Mouse (Mus musculus) CD8-positive naive resting alpha-beta T cell, adult 2 months (primary cell): ENCODE measurements around the gene Zfp72.
A peak's percentile ranks its signal among the peaks of the same experiment; 100 is the strongest.

Experiments
- DNase-seq, 2 experiments: peaks; one replicate each; pipeline ENCODE4 v3.0.0; 2022; ENCODE audit warnings: low read depth in 2 of 2, low spot score in 2 of 2

Gene Zfp72

GRCm38 (mm10) chr13:74390371-74390990 is at the start of gene Zfp72:
Zfp72 (minus strand) TSS chr13:74390836.
- DNase-seq = peak; percentile 43 to 61

- DNase-seq = no peak
Measured at GRCm38 (mm10) chr13:74439895-74440294, 49.3 kb upstream of the Zfp72 start.

DNA sequence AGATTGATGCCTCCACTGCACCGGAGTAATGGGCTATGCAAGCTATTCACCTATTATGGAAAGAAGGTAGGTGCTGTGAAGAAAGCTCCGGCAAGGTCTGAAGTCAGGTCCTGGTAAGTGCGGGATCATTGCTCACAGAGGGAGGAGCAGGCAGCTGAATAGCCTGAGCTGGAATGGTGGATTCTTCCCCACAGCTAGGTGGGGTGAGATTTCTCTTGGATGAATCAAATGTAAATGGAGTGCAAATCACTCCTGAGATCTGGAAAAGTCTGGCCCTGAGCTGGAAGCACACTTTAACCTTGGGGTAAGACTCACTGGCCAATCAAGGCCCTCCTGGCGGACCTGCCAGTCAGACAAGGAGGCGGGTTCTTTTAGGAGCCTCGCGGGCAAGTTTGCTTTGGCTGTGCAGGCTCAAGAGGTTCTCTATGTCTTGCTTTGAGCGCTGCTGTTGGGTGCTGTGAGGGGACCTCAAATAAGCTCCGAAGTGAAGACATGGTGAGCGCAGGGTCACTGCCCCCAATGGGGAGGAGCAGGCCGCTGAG is 8.7 kb upstream of the Zfp72 start, which contains the start of gene Ftl1-ps1:
Gene Ftl1-ps1, plus strand, starts transcription at position 397 of the 542 bp plus-strand sequence.
- no peak for DNase-seq

DNA sequence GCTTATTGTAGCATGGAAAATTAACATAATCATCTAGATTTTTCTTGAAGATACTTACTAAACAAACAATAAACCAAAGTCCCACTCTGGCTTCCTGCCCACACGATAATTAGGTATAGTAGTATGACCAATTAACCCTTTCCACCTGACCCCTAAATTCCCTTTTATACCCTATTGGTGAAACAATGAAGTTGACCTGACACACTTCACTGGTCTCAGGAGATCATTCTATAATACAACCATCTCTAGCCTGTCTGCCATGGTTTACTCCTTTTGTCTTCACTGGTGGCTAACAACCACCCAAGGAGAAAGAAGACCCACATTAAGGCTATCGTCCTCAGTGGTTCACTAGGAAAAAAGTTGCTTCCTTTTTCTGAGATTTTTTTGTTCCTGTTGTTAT is 520 bp upstream of the Zfp72 start:
- DNase-seq = no peak

GRCm38 (mm10) chr13:74389730-74390129 is 906 bp downstream of the Zfp72 start:
- DNase-seq = no peak

DNA sequence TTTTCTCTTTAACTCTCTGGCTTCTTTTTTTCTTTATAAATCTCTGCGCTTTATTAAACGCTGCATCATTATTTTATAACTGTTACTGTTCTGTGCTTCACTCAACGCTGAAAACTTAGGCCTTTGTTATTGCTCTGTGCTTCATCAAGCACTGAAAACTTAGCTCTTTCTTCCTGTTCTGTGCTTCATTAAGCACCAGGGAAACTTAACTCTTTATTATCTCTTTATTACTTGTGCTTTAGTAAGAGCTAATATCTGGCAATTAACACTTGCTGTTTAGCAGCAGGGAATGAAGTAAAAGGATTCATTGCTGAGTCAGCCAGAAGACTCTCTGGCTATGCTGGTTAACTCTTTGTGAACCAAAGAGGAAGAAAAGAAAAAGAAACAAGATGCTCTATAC is 8.3 kb downstream of the Zfp72 start:
- DNase-seq = no peak

DNA sequence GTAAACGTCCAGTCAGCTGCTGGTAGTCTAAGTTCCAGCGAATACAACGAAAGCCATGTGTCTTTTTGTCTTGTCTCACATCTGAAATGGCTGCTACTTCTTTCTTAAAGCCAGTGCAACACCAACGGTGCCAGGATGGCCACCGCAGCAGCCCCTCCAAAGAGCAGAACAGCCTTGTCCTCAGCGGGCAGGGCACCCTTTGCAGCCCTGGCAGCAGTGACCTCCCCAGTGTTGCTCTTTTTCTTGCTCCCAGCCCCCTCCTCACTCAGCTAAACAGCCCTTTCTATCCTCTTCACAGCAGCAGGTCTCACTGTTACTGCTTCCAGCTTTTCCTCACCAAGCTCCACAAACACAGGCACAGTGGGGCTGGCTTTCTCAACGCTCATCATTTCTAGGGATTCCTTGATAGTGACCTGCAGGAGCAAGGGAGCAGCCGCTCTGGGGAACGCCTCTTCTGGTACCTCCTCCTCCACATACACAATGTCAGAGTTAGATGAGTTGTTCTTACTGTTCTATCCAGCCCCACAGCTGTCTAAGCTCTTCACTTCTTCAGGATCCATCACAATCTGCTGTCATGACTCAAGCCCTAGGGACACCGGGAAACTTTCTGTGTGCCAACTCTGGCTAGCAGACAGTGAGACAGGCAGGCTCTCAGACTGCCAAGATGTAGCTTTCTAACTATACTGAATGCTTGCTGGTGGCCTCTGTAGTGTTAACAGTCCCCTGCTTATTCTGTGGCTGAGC is 8.9 kb downstream of the Zfp72 start:
- no peak for DNase-seq

GRCm38 (mm10) chr13:74363859-74364235 is 26.8 kb downstream of the Zfp72 start, which contains the start of gene Lrrc14b:
Lrrc14b (minus strand) TSS chr13:74364005.
- no peak for DNase-seq

- no peak for DNase-seq
Measured at GRCm38 (mm10) chr13:74363176-74363858, 27.3 kb downstream of the Zfp72 start.

DNA sequence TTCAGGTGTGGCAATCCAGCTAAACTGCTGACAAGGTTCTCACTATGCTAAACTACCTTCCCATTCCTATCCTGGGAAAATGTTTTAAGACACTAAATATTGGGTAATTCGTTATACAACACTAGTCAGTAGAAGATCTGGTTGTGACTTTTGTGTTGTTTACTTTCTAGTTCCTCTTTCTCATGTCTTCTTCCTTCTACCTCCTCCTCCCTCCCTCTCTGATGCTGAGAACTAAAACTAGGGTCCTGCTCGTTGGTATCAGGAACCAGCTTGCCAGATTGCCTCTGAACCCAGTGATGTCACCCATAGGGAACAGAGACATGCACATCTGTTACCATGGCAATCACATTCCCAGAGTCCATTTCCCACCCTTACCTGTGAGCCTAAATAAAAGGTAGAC is 28.4 kb downstream of the Zfp72 start:
- no peak for DNase-seq

GRCm38 (mm10) chr13:74356491-74356890 is 34.1 kb downstream of the Zfp72 start:
- no peak for DNase-seq

DNA sequence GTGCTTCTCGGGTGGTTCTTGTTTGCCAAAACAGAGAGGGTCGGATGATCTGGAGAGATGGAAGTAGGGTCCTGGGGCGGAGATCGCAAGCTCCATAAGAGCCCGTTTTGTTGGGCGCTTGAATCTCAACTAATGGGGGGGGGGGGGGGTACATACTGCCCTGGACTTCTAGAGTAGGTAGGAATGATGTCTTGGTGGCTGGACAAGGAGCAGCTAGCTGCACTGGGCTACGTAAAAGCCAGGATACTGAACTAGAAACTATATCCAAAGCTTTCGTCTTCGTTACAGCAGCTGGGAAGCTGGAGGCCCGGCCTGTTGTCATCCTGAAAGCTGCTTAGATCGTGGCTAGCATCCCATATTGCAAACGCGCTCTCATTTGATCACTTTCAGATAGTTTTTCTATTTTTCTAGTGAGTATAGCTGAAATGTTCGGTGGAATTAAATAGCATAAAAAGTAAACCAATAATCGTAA is 40.2 kb downstream of the Zfp72 start:
- DNase-seq = no peak

DNA sequence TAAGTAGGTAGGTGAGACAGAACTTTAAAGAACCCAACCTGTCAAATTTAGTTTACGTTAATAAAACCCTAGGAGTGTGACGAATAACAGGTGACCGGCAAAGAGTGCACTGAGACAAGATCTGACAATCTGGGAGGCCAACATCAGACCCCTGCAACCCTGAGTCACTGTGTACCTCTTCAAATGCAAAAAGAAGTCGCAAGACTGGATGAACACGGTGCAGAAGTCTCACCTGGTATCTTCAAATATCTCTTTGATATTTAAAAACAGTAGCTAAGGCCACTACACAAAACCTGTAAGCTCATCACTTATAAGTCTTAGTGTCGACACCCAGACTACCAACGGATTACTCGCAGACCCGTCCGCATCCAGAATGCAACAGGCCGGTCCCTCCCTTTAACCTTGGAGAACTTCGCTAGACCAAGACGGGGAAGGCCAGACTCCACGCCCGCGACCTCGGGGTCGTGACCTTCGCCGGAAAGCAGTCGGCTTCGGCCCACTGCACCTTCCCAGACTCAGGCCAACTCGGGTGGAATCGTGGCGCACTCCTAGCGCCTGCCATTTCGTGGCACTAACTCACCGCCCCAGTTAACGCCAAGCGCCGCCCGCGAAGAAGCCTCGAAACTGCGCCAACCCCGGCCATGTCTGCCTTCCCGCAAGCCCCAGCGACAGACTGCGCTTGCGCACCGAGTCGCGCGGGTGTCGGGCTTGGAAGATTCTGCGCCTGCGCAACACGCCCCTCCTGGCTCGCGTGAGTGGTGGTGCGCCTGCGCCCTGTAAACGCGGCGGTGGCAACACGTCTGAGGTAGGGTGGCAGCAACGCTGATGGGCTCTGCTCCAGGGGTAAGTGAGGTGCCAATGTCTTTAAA is 40.8 kb downstream of the Zfp72 start, which contains the start of the genes Sdha and Ccdc127:
Gene Sdha, minus strand, starts transcription at position 715 of the 869 bp plus-strand sequence.
Gene Ccdc127, plus strand, starts transcription at position 744 of the 869 bp plus-strand sequence.
- DNase-seq = peak; percentile 93

DNA sequence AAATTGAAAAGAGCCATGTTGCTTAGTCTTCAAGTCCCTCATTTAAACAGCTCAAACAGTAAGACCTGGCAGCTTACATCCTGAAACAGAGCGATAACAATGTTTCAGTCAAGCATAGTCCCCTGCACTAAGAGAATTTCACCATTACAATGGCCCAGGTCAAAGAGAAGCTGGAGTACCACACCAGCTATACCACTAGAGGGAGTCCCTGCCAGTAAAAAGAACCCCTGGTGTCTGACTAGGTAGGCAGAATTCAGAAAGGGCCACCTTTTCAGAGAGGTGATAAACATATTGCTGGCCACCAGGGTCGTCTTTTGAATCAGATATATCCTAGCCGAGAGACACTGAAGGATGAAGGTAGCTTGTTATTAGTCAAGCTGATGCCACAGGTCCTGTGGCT is 49.6 kb downstream of the Zfp72 start:
- DNase-seq = peak; percentile 46 to 69

- DNase-seq = no peak
Measured at GRCm38 (mm10) chr13:74329321-74329720, 61.3 kb downstream of the Zfp72 start.
